10 mouse cellular contexts compared by ENCODE assay signal in the genomic region with DNA sequence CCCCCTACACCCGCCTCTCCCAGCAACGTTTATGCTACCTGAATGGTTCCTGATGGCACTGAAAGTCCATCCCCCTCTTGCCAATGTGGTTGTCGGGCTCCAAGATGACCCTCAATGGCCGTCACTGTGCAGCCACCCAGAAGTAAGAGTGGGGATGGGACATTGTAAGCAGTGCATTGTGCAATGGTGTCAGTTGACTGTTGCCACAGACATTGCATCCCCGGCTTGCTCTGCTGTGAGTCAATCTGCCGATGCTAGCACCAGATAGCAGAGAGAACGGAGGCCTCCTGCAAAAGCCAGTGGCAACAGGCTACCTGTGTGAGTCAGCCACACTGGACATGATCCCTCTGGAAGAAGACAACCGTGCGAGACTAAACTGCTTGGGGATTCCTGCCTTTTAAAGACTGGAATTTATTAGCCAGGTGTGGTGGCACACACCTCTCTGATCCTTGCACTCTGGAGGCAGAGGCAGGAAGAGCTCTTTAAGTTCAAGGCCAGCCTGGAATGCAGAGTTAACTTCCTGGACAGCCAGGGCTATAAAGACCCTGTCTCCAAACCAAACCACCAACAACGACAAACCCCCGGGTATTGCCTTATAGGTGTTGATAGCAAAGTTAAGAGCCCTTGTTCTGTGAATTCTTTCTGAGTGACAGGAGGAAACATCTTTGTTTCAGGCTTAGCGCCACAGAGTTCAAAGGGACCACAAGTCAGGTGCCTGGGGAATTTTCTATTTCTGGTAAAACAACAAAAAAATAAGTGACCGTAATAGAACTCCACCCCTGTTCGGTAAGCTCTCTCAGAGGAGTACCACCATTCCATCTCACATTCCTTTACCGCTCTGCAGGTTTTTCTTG. TPM values are rescaled to one million over a fixed set of nuclear protein-coding genes. Genes with fewer than 3 reads are reported as not detected.
DNase-seq lines count a peak whose midpoint lies in the region; ATAC-seq and TF ChIP-seq lines count a peak whose summit lies in the region.
"Had no signal": no experiment of that assay in that cellular context is flagged by ENCODE, and none has a peak within 500 bp of the region (broad histone marks: within the 10 kb centered on the region; RNA-seq: fewer than 3 reads in every experiment).

No protein-coding gene starts in this region.

- DNase-seq in thymus, postnatal 0 days (ENCODE audit: low spot score) = peak; percentile 31
- DNase-seq in thymus, postnatal 10 days (ENCODE audit: low spot score in 2 of 2) = no peak
- peak; percentile 76 for DNase-seq in T-cell, adult 2 months (ENCODE audit: low spot score)
- DNase-seq in B cell, adult 2 months = no peak
- DNase-seq in frontal cortex, postnatal 25 days (ENCODE audit: low spot score in 2 of 2) = no peak
- DNase-seq: gastrocnemius, postnatal 10 days; kidney, adult 9 months had no signal

- H3K27me3 ChIP-seq in intestine, postnatal 0 days (replicated peaks; ENCODE audit: control insufficient read depth, insufficient read depth, low read length) = no peaks in the 10 kb centered on the region
- H3K27me3 ChIP-seq in small intestine, adult 2 months (ENCODE audit: control insufficient read depth, insufficient read depth, low read length) = no peaks in the 10 kb centered on the region
- H3K27me3 ChIP-seq: Patski had no signal

- peaks cover 8% of the 10 kb centered on the region; the same call in 1 of the 2 replicates for H3K4me1 ChIP-seq in intestine, postnatal 0 days (replicated peaks; ENCODE audit: control insufficient read depth, insufficient read depth, low read length)
- peaks cover 21% of the 10 kb centered on the region; the same call in 1 of the 2 replicates for H3K4me1 ChIP-seq in small intestine, adult 2 months (ENCODE audit: control insufficient read depth, insufficient read depth, insufficient read length, low read length)

- H3K36me3 ChIP-seq in intestine, postnatal 0 days (ENCODE audit: control insufficient read depth, insufficient read depth) = peaks cover 36% of the 10 kb centered on the region
- peaks cover 37% of the 10 kb centered on the region for H3K36me3 ChIP-seq in small intestine, adult 2 months (ENCODE audit: control insufficient read depth, insufficient read depth, low read length)

- H3K27ac ChIP-seq in intestine, postnatal 0 days (ENCODE audit: low read depth, low read length) = peak overlapping the region; percentile 66
- peak overlapping the region; percentile 89 for H3K27ac ChIP-seq in small intestine, adult 2 months (ENCODE audit: insufficient read depth, low read depth, low read length)

- H3K4me2 ChIP-seq in intestine, postnatal 0 days (replicated peaks; ENCODE audit: low read depth) = 0 out of 2 replicates have a peak overlapping the region, but pooled peaks have one; percentile 6

- H3K9me3 ChIP-seq in intestine, postnatal 0 days (ENCODE audit: control insufficient read depth) = no peaks in the 10 kb centered on the region

- no peak overlapping the region for H3K4me3 ChIP-seq in intestine, postnatal 0 days (ENCODE audit: low read depth, low read length)
- peak overlapping the region; percentile 6 for H3K4me3 ChIP-seq in small intestine, adult 2 months (ENCODE audit: low read depth, low read length)

- WGBS in intestine, postnatal 0 days = 64% methylated on average over 15 of the region's 15 CpGs
- WGBS in small intestine, adult 2 months = 63% methylated on average over 15 of the region's 15 CpGs

- TF ChIP-seq CTCF in intestine, postnatal 0 days (IDR thresholded peaks at IDR 0.05; ENCODE audit: low read depth) = no peak
- TF ChIP-seq CTCF in small intestine, adult 2 months (IDR thresholded peaks at IDR 0.05; ENCODE audit: extremely low read depth, insufficient read length, insufficient replicate concordance, low read depth, low read length) = no peak

- no peak for TF ChIP-seq POLR2A in small intestine, adult 2 months (IDR thresholded peaks at IDR 0.05; ENCODE audit: low read depth, low read length)

- H3K9ac ChIP-seq in intestine, postnatal 0 days (ENCODE audit: low read depth, low read length) = no peak overlapping the region

- peak; percentile 17; the same call in 1 of the 2 replicates for ATAC-seq in intestine, postnatal 0 days
- ATAC-seq: Patski had no signal

RNA-seq across cellular contexts. Expression of gene Myom1, which starts 16.7 kb away (rescaled TPM):
- polyA plus RNA-seq in thymus, postnatal 0 days (2015; fragmentation: Nextera tagmentation; extraction: Ambion mirVana) = 1.2 and 1.4 TPM in 2 replicates
- 8.9 and 12.4 TPM in 2 replicates for polyA plus RNA-seq in intestine, postnatal 0 days (2015; fragmentation: Nextera tagmentation; extraction: Ambion mirVana)
- polyA plus RNA-seq in small intestine, adult 2 months (2012; rRNA removed) = 2.8 and 3.1 TPM in 2 replicates

RNA-seq across cellular contexts. Expression of gene Myl12a, which starts 16.9 kb away (rescaled TPM):
- 587 and 594 TPM in 2 replicates for polyA plus RNA-seq in thymus, postnatal 0 days (2015; fragmentation: Nextera tagmentation; extraction: Ambion mirVana)
- 396 and 417 TPM in 2 replicates for polyA plus RNA-seq in intestine, postnatal 0 days (2015; fragmentation: Nextera tagmentation; extraction: Ambion mirVana)
- 28.8 and 52.7 TPM in 2 replicates for polyA plus RNA-seq in small intestine, adult 2 months (2012; rRNA removed)

Comparison
In these comparisons a context has a peak if more than half of its experiments do, and no peak if none do; other contexts are left out.
1. DNase-seq: peak in thymus, postnatal 0 days (single experiment) and T-cell, adult 2 months (single experiment); none in thymus, postnatal 10 days (0 of 2), B cell, adult 2 months (0 of 2) and frontal cortex, postnatal 25 days (0 of 2).